8 mouse cellular contexts compared by ENCODE assay signal in genomic region chr6:29388606-29389080, GRCm38 (mm10). TPM values are rescaled to one million over a fixed set of nuclear protein-coding genes. Genes with fewer than 3 reads are reported as not detected.
DNase-seq lines count a peak whose midpoint lies in the region; ATAC-seq and TF ChIP-seq lines count a peak whose summit lies in the region.

No protein-coding gene starts in this region.

- H3K27ac ChIP-seq in liver, postnatal 0 days (ENCODE audit: low read depth) = no peak overlapping the region

- peak overlapping the region; percentile 57 for H3K4me2 ChIP-seq in liver, postnatal 0 days (ENCODE audit: low read depth, low read length)

- peaks cover 9% of the 10 kb centered on the region for H3K4me1 ChIP-seq in liver, postnatal 0 days (ENCODE audit: insufficient read depth)

- H3K27me3 ChIP-seq in liver, postnatal 0 days (ENCODE audit: insufficient read depth, low read length) = peaks cover 14% of the 10 kb centered on the region; the same call in 1 of the 2 replicates

- no peaks in the 10 kb centered on the region for H3K36me3 ChIP-seq in liver, postnatal 0 days (replicated peaks; ENCODE audit: insufficient read depth, low read length)

- no peak for TF ChIP-seq CTCF in liver, postnatal 0 days (IDR thresholded peaks at IDR 0.05; ENCODE audit: low read depth)

- H3K4me3 ChIP-seq in liver, postnatal 0 days (ENCODE audit: low read depth, low read length) = peak overlapping the region; percentile 15; the same call in 1 of the 2 replicates

- TF ChIP-seq EP300 in liver, postnatal 0 days (IDR thresholded peaks at IDR 0.05; ENCODE audit: low read depth) = no peak

- WGBS in liver, postnatal 0 days (ENCODE audit: insufficient replicate concordance) = 6% methylated on average over 11 of the region's 11 CpGs

- no peak overlapping the region for H3K9ac ChIP-seq in liver, postnatal 0 days (replicated peaks)

- peak; percentile 78 for ATAC-seq in liver, postnatal 0 days
- no peak for ATAC-seq in megakaryocyte, adult 5-6 weeks (ENCODE audit: poor library complexity, severe bottlenecking)

- no peaks in the 10 kb centered on the region for H3K9me3 ChIP-seq in liver, postnatal 0 days (ENCODE audit: low read length)

- DNase-seq in adipocyte (ENCODE audit: low spot score) = peak; percentile 95
- DNase-seq in cerebellum, postnatal 10 days = peak; percentile 98
- peak; percentile 79 to 80 for DNase-seq in frontal cortex, postnatal 10 days (ENCODE audit: low spot score in 2 of 2)
- peak; percentile 96 for DNase-seq in heart, postnatal 4 days
- peak; percentile 62 to 83 for DNase-seq in layer of hippocampus, adult 18-20 months (ENCODE audit: low spot score in 2 of 2)
- DNase-seq in liver, postnatal 0 days = peak; percentile 63
- DNase-seq in ovary, postnatal 14 days (ENCODE audit: low spot score) = peak; percentile 95

RNA-seq across cellular contexts. Expression of gene Opn1sw, which starts 0.4 kb away (rescaled TPM):
- not detected for total RNA-seq in heart, postnatal 4 days (2021)
- not detected for total RNA-seq in layer of hippocampus, adult 18-20 months (2021)
- polyA plus RNA-seq in liver, postnatal 0 days (2015; fragmentation: Nextera tagmentation; extraction: Ambion mirVana) = 0.06 and 0.12 TPM in 2 replicates
- not detected in 2 replicates for total RNA-seq in megakaryocyte, adult 5-6 weeks (2015)
- total RNA-seq in megakaryocyte, adult 5-6 weeks (2017) = not detected in 2 replicates

RNA-seq across cellular contexts. Expression of gene Ccdc136, which starts 7.5 kb away (rescaled TPM):
- 10 to 100 TPM; 10.6 to 15.8 TPM for total RNA-seq in heart, postnatal 4 days (2021)
- 10 to 100 TPM; 62.1 to 75.9 TPM for total RNA-seq in layer of hippocampus, adult 18-20 months (2021)
- polyA plus RNA-seq in liver, postnatal 0 days (2015; fragmentation: Nextera tagmentation; extraction: Ambion mirVana) = 0.09 and 0.22 TPM in 2 replicates
- 0.11 TPM in 1 of 2 replicates, not detected in the other for total RNA-seq in megakaryocyte, adult 5-6 weeks (2015)
- total RNA-seq in megakaryocyte, adult 5-6 weeks (2017) = 1.5 TPM in 1 of 2 replicates, not detected in the other

RNA-seq across cellular contexts. Expression of gene Calu, which starts 40.8 kb away (rescaled TPM):
- 100 to 1,000 TPM; 352 to 357 TPM for total RNA-seq in heart, postnatal 4 days (2021)
- 10 to 100 TPM; 62.7 to 65.0 TPM for total RNA-seq in layer of hippocampus, adult 18-20 months (2021)
- polyA plus RNA-seq in liver, postnatal 0 days (2015; fragmentation: Nextera tagmentation; extraction: Ambion mirVana) = 55.7 and 63.8 TPM in 2 replicates
- total RNA-seq in megakaryocyte, adult 5-6 weeks (2015) = 53.9 and 57.4 TPM in 2 replicates
- 123 and 142 TPM in 2 replicates for total RNA-seq in megakaryocyte, adult 5-6 weeks (2017)

RNA-seq across cellular contexts. Expression of gene Flnc, which starts 44.4 kb away (rescaled TPM):
- 100 to 1,000 TPM; 303 to 309 TPM for total RNA-seq in heart, postnatal 4 days (2021)
- 1 to 10 TPM; 1.5 to 1.6 TPM for total RNA-seq in layer of hippocampus, adult 18-20 months (2021)
- polyA plus RNA-seq in liver, postnatal 0 days (2015; fragmentation: Nextera tagmentation; extraction: Ambion mirVana) = 0.07 and 0.24 TPM in 2 replicates
- total RNA-seq in megakaryocyte, adult 5-6 weeks (2015) = not detected in 2 replicates
- total RNA-seq in megakaryocyte, adult 5-6 weeks (2017) = not detected in 2 replicates

Comparison
In these comparisons a context has a peak if more than half of its experiments do, and no peak if none do; other contexts are left out.
1. RNA of gene Ccdc136, which starts 7.5 kb away (total RNA-seq): 62.1 to 75.9 TPM in layer of hippocampus, adult 18-20 months and 10.6 to 15.8 TPM in heart, postnatal 4 days; 0.11 to 1.5 TPM in megakaryocyte, adult 5-6 weeks; every median in the first group is over 4 times any median in the second.
2. Peak in every context shown above with its lines, with median percentiles within 50 percentile points of each other: DNase-seq.